Mouse (Mus musculus): ENCODE measurements around the gene Spns3. TPM values are rescaled to one million over a fixed set of nuclear protein-coding genes. Genes with fewer than 3 reads are reported as not detected.

Gene Spns3
- polyA plus RNA-seq, 1 experiment from 2014 or later, result 12.2 TPM

- no peak for ATAC-seq
- Histone ChIP-seq H3K36me3 (ENCODE audit: control insufficient read depth, insufficient read depth) (no peaks in the 10 kb centered on the region), H3K9me3 (ENCODE audit: control insufficient read depth) (no peaks in the 10 kb centered on the region), H3K4me2 (replicated peaks; ENCODE audit: low read depth) (no peak overlapping the region), H3K9ac (ENCODE audit: low read depth, low read length) (no peak overlapping the region), H3K27me3 (replicated peaks; ENCODE audit: control insufficient read depth, insufficient read depth, low read length) (no peaks in the 10 kb centered on the region), H3K27ac (ENCODE audit: low read depth, low read length) (no peak overlapping the region), H3K4me3 (ENCODE audit: low read depth, low read length) (no peak overlapping the region), H3K4me1 (replicated peaks; ENCODE audit: control insufficient read depth, insufficient read depth, low read length) (0 out of 2 replicates have a peak, but pooled peaks cover 4% of the 10 kb centered on the region)
- 80% methylated on average over 5 of the region's 5 CpGs for WGBS
- no peak for TF ChIP-seq CTCF (IDR thresholded peaks at IDR 0.05; ENCODE audit: low read depth)
Observed at GRCm38 (mm10) chr11:72521598-72522541, 28.4 kb downstream of the Spns3 start.

- Histone ChIP-seq H3K27me3 (replicated peaks; ENCODE audit: control insufficient read depth, insufficient read depth, low read length) (no peaks in the 10 kb centered on the region), H3K4me3 (ENCODE audit: low read depth, low read length) (no peak overlapping the region), H3K36me3 (ENCODE audit: control insufficient read depth, insufficient read depth) (no peaks in the 10 kb centered on the region), H3K4me2 (replicated peaks; ENCODE audit: low read depth) (no peak overlapping the region), H3K9ac (ENCODE audit: low read depth, low read length) (no peak overlapping the region), H3K9me3 (ENCODE audit: control insufficient read depth) (no peaks in the 10 kb centered on the region), H3K4me1 (replicated peaks; ENCODE audit: control insufficient read depth, insufficient read depth, low read length) (0 out of 2 replicates have a peak, but pooled peaks cover 4% of the 10 kb centered on the region), H3K27ac (ENCODE audit: low read depth, low read length) (no peak overlapping the region)
- no peak for TF ChIP-seq CTCF (IDR thresholded peaks at IDR 0.05; ENCODE audit: low read depth)
- WGBS, result 69% methylated on average over 3 of the region's 3 CpGs
- no peak for ATAC-seq
Observed at GRCm38 (mm10) chr11:72519895-72520294, 30.4 kb downstream of the Spns3 start.

GRCm38 (mm10) chr11:72519189-72519588 is 31.1 kb downstream of the Spns3 start:
- WGBS, result 66% methylated on average over 4 of the region's 4 CpGs
- ATAC-seq, result no peak

GRCm38 (mm10) chr11:72518449-72518848 is 31.9 kb downstream of the Spns3 start:
- no peak for TF ChIP-seq CTCF (IDR thresholded peaks at IDR 0.05; ENCODE audit: low read depth)
- 53% methylated on average over 2 of the region's 2 CpGs for WGBS
- H3K4me1 ChIP-seq (replicated peaks; ENCODE audit: control insufficient read depth, insufficient read depth, low read length), result 0 out of 2 replicates have a peak, but pooled peaks cover 4% of the 10 kb centered on the region
- ATAC-seq, result no peak
- no peaks in the 10 kb centered on the region for H3K9me3 ChIP-seq (ENCODE audit: control insufficient read depth)
- H3K27me3 ChIP-seq (replicated peaks; ENCODE audit: control insufficient read depth, insufficient read depth, low read length), result no peaks in the 10 kb centered on the region
- H3K27ac ChIP-seq (ENCODE audit: low read depth, low read length), result no peak overlapping the region
- no peak overlapping the region for H3K9ac ChIP-seq (ENCODE audit: low read depth, low read length)
- H3K4me3 ChIP-seq (ENCODE audit: low read depth, low read length), result no peak overlapping the region
- no peaks in the 10 kb centered on the region for H3K36me3 ChIP-seq (ENCODE audit: control insufficient read depth, insufficient read depth)
- H3K4me2 ChIP-seq (replicated peaks; ENCODE audit: low read depth), result no peak overlapping the region

More at GRCm38 (mm10) chr11:72519189-72519588, 31.1 kb downstream of the Spns3 start:
- 0 out of 2 replicates have a peak, but pooled peaks cover 4% of the 10 kb centered on the region for H3K4me1 ChIP-seq (replicated peaks; ENCODE audit: control insufficient read depth, insufficient read depth, low read length)
- no peak overlapping the region for H3K4me3 ChIP-seq (ENCODE audit: low read depth, low read length)
- TF ChIP-seq CTCF (IDR thresholded peaks at IDR 0.05; ENCODE audit: low read depth), result no peak
- no peak overlapping the region for H3K4me2 ChIP-seq (replicated peaks; ENCODE audit: low read depth)
- H3K27ac ChIP-seq (ENCODE audit: low read depth, low read length), result no peak overlapping the region
- H3K9ac ChIP-seq (ENCODE audit: low read depth, low read length), result no peak overlapping the region
- H3K27me3 ChIP-seq (replicated peaks; ENCODE audit: control insufficient read depth, insufficient read depth, low read length), result no peaks in the 10 kb centered on the region
- no peaks in the 10 kb centered on the region for H3K36me3 ChIP-seq (ENCODE audit: control insufficient read depth, insufficient read depth)
- no peaks in the 10 kb centered on the region for H3K9me3 ChIP-seq (ENCODE audit: control insufficient read depth)

- Histone ChIP-seq H3K4me2 (replicated peaks; ENCODE audit: low read depth) (no peak overlapping the region), H3K9ac (ENCODE audit: low read depth, low read length) (no peak overlapping the region), H3K4me3 (ENCODE audit: low read depth, low read length) (no peak overlapping the region), H3K27me3 (replicated peaks; ENCODE audit: control insufficient read depth, insufficient read depth, low read length) (no peaks in the 10 kb centered on the region), H3K4me1 (replicated peaks; ENCODE audit: control insufficient read depth, insufficient read depth, low read length) (no peaks in the 10 kb centered on the region), H3K36me3 (ENCODE audit: control insufficient read depth, insufficient read depth) (no peaks in the 10 kb centered on the region), H3K27ac (ENCODE audit: low read depth, low read length) (no peak overlapping the region), H3K9me3 (ENCODE audit: control insufficient read depth) (no peaks in the 10 kb centered on the region)
- 64% methylated on average over 3 of the region's 3 CpGs for WGBS
- TF ChIP-seq CTCF (IDR thresholded peaks at IDR 0.05; ENCODE audit: low read depth), result no peak
- no peak for ATAC-seq
Observed at GRCm38 (mm10) chr11:72514967-72515366, 35.3 kb downstream of the Spns3 start.

GRCm38 (mm10) chr11:72508651-72509050 is 41.7 kb downstream of the Spns3 start:
- Histone ChIP-seq H3K9me3 (ENCODE audit: control insufficient read depth) (no peaks in the 10 kb centered on the region), H3K36me3 (ENCODE audit: control insufficient read depth, insufficient read depth) (no peaks in the 10 kb centered on the region), H3K9ac (ENCODE audit: low read depth, low read length) (no peak overlapping the region), H3K4me3 (ENCODE audit: low read depth, low read length) (no peak overlapping the region), H3K27me3 (replicated peaks; ENCODE audit: control insufficient read depth, insufficient read depth, low read length) (no peaks in the 10 kb centered on the region), H3K4me1 (replicated peaks; ENCODE audit: control insufficient read depth, insufficient read depth, low read length) (peaks cover 15% of the 10 kb centered on the region), H3K4me2 (replicated peaks; ENCODE audit: low read depth) (no peak overlapping the region), H3K27ac (ENCODE audit: low read depth, low read length) (no peak overlapping the region)
- WGBS, result 88% methylated on average over 5 of the region's 5 CpGs
- no peak for TF ChIP-seq CTCF (IDR thresholded peaks at IDR 0.05; ENCODE audit: low read depth)
- no peak for ATAC-seq
